Mouse (Mus musculus): ENCODE results near the gene Slc37a4.
A peak's percentile ranks its signal among the peaks of the same experiment; 100 is the strongest.
"Not testable (repeated sequence)": the region's sequence is repeated elsewhere in the genome, so short reads cannot be mapped to it uniquely, and the experiment has no call there.

The Slc37a4 gene

GRCm38 (mm10) chr9:44398551-44398950 is 1.9 kb downstream of the Slc37a4 start:
- DNase-seq (ENCODE audit: low spot score in 2 of 2): no peak

GRCm38 (mm10) chr9:44399114-44399794 is 2.6 kb downstream of the Slc37a4 start:
- DNase-seq (ENCODE audit: low spot score in 2 of 2): no peak

- no peak for DNase-seq (ENCODE audit: low spot score in 2 of 2)
These were observed 3.1 kb downstream of the Slc37a4 start for GRCm38 (mm10) chr9:44399795-44400114.

- DNase-seq (ENCODE audit: low spot score in 2 of 2): no peak
These were observed 4.4 kb downstream of the Slc37a4 start for GRCm38 (mm10) chr9:44401081-44401480.

- no peak for DNase-seq (ENCODE audit: low spot score in 2 of 2)
These were observed 8.4 kb downstream of the Slc37a4 start for GRCm38 (mm10) chr9:44405011-44405410.

- DNase-seq (ENCODE audit: low spot score in 2 of 2): peak; percentile 83 to 93
These were observed 10.5 kb downstream of the Slc37a4 start, which contains the start of the genes Rps25 and Trappc4 for GRCm38 (mm10) chr9:44406906-44407751. Rps25 (plus strand) TSS chr9:44407139. Trappc4 (minus strand) TSS chr9:44407600.

- no peak for DNase-seq (ENCODE audit: low spot score in 2 of 2)
These were observed 11.1 kb downstream of the Slc37a4 start for GRCm38 (mm10) chr9:44407752-44408097.

GRCm38 (mm10) chr9:44408693-44409092 is 12.0 kb downstream of the Slc37a4 start:
- DNase-seq (ENCODE audit: low spot score in 2 of 2): not testable (repeated sequence)

- no peak for DNase-seq (ENCODE audit: low spot score in 2 of 2)
These were observed 14.1 kb downstream of the Slc37a4 start for GRCm38 (mm10) chr9:44410647-44411336.

GRCm38 (mm10) chr9:44411601-44412130 is 15.0 kb downstream of the Slc37a4 start:
- DNase-seq (ENCODE audit: low spot score in 2 of 2): no peak

GRCm38 (mm10) chr9:44412306-44412705 is 15.7 kb downstream of the Slc37a4 start:
- no peak for DNase-seq (ENCODE audit: low spot score in 2 of 2)

GRCm38 (mm10) chr9:44412781-44413180 is 16.1 kb downstream of the Slc37a4 start:
- DNase-seq (ENCODE audit: low spot score in 2 of 2): no peak

- DNase-seq (ENCODE audit: low spot score in 2 of 2): peak in 1 of 2 experiments; percentile 27
These were observed 20.7 kb downstream of the Slc37a4 start for GRCm38 (mm10) chr9:44417156-44417891.

- DNase-seq (ENCODE audit: low spot score in 2 of 2): peak; percentile 85 to 97
These were observed 21.3 kb downstream of the Slc37a4 start for GRCm38 (mm10) chr9:44417892-44418363.

- DNase-seq (ENCODE audit: low spot score in 2 of 2): no peak
These were observed 22.1 kb downstream of the Slc37a4 start, which contains the start of gene Ccdc84 for GRCm38 (mm10) chr9:44418519-44419385. Ccdc84 (minus strand) TSS chr9:44418569.

GRCm38 (mm10) chr9:44419730-44420129 is 23.1 kb downstream of the Slc37a4 start:
- DNase-seq (ENCODE audit: low spot score in 2 of 2): not testable (repeated sequence)

GRCm38 (mm10) chr9:44420280-44420898 is 23.7 kb downstream of the Slc37a4 start:
- no peak for DNase-seq (ENCODE audit: low spot score in 2 of 2)

GRCm38 (mm10) chr9:44423576-44423975 is 26.9 kb downstream of the Slc37a4 start:
- no peak for DNase-seq (ENCODE audit: low spot score in 2 of 2)

GRCm38 (mm10) chr9:44432577-44433185 is 36.0 kb downstream of the Slc37a4 start:
- no peak for DNase-seq (ENCODE audit: low spot score in 2 of 2)
